Mouse (Mus musculus): ENCODE measurements around the gene Prss36. TPM values are rescaled to one million over a fixed set of nuclear protein-coding genes. Genes with fewer than 3 reads are reported as not detected.

Prss36 gene
- polyA plus RNA-seq, 1 experiment from 2014 or later = 11.0 TPM

DNA sequence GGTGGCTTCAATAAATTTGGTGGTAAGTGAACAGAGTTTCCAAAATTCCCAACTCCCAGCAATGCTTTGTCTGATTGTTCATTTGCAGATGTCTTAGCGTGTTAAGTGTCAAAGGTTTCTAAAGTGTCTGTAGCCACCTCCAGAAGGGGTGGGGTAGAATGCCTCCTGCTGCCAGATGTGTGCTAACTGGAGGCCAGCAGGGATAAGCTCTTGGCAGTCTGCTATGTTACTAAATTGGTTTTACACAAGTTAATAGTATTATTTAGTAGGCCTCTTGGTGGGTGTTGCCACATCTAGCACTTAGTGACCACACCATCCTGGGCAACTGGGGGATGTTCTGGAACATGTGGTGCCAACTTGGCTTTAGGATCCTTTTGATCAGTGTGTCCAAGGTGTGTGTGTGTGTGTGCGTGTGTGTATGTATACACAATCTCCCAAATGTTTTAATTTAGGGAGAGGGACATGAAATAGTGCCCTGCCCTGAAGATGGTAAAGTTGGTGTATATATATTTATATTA lies 27.9 kb upstream of the Prss36 start:
- no peaks in the 10 kb centered on the region for H3K4me1 ChIP-seq (ENCODE audit: control insufficient read depth, insufficient read depth, low read length)
- H3K4me2 ChIP-seq (ENCODE audit: low read depth, low read length) = no peak overlapping the region
- no peaks in the 10 kb centered on the region for H3K27me3 ChIP-seq (ENCODE audit: control insufficient read depth, insufficient read depth, low read length)
- H3K9ac ChIP-seq (replicated peaks; ENCODE audit: low read length) = no peak overlapping the region
- ATAC-seq (replicated peaks; ENCODE audit: insufficient number of reproducible peaks, low FRiP score, low TSS enrichment, low read depth) (no peak), DNase-seq (ENCODE audit: low spot score) (no peak)
- H3K9me3 ChIP-seq (replicated peaks; ENCODE audit: control insufficient read depth, low read length) = no peaks in the 10 kb centered on the region
- WGBS = 75% methylated on average over 2 of the region's 2 CpGs
- H3K36me3 ChIP-seq (replicated peaks; ENCODE audit: control insufficient read depth, insufficient read depth, low read depth, low read length) = peaks cover 35% of the 10 kb centered on the region
- no peak overlapping the region for H3K4me3 ChIP-seq (ENCODE audit: low read depth, low read length)
- H3K27ac ChIP-seq (replicated peaks; ENCODE audit: low read depth, low read length) = no peak overlapping the region

- Histone ChIP-seq H3K27ac (replicated peaks; ENCODE audit: low read depth, low read length) (peak overlapping the region; percentile 93), H3K36me3 (replicated peaks; ENCODE audit: control insufficient read depth, insufficient read depth, low read depth, low read length) (peaks cover 20% of the 10 kb centered on the region), H3K9me3 (replicated peaks; ENCODE audit: control insufficient read depth, low read length) (no peaks in the 10 kb centered on the region), H3K4me3 (ENCODE audit: low read depth, low read length) (peak overlapping the region; percentile 67), H3K4me1 (ENCODE audit: control insufficient read depth, insufficient read depth, low read length) (no peaks in the 10 kb centered on the region), H3K27me3 (ENCODE audit: control insufficient read depth, insufficient read depth, low read length) (no peaks in the 10 kb centered on the region), H3K9ac (replicated peaks; ENCODE audit: low read length) (peak overlapping the region; percentile 86), H3K4me2 (ENCODE audit: low read depth, low read length) (peak overlapping the region; percentile 63)
- peak; percentile 83 for DNase-seq (ENCODE audit: low spot score)
- 1% methylated on average over 40 of the region's 42 CpGs for WGBS
- no peak for ATAC-seq (replicated peaks; ENCODE audit: insufficient number of reproducible peaks, low FRiP score, low TSS enrichment, low read depth)
Measured at GRCm38 (mm10) chr7:127967922-127968828, 21.6 kb upstream of the Prss36 start.

DNA sequence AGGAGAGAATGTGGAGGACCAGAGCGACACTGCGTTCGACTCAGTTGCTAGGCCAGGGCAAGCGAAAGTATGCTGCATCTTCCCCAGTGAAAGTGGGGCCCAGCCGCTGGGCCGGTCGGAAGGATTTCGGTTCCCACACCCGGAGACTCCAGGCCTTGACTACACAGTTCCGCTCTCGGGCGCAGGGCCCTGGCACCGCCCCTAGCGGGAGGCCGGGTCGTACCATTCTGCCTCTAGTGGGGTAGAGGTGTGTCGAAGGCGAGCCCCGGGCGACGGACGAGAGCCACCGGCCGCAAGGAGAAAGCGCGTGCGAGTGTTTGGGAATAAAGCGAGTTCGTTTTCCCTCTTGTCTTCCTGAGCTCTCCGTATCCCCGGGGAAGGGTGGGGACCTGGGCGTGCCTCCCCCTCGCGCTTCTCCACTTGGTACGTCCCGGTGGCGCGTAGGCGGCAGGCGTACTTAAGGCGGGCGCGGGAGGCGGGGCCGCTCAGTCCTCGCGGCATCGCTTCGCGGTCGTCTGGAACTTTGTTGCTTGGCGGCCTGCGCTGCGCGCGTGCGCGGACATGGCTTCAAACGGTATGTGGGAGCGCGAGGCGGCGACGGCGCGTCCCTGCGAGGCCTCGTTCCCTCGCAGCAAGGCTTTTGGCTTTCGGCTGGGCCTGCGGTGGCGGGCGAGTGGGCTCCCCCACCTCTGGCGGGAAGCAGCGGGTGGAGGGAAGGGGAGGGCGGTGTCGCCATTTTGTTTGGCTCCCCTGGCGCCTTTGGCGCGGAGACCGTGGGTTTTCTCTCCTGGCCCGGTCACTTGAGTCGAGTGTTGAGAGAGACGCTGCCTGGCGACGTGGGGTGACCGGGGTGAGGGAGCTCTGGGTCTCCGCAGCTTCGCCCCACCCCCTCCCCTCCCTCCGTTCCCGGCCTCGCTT lies 20.7 kb upstream of the Prss36 start, which contains the start of gene Fus:
Gene Fus, plus strand, starts transcription at position 454 of the 918 bp plus-strand sequence.
- peak within 1 kb of the TSS; percentile 63 for H3K4me2 ChIP-seq (ENCODE audit: low read depth, low read length)
- H3K9ac ChIP-seq (replicated peaks; ENCODE audit: low read length) = peak within 1 kb of the TSS; percentile 86
- H3K9me3 ChIP-seq (replicated peaks; ENCODE audit: control insufficient read depth, low read length) = no peaks in the 10 kb centered on the region
- DNase-seq (ENCODE audit: low spot score) = peak; percentile 93
- peaks cover 13% of the 10 kb centered on the region for H3K36me3 ChIP-seq (replicated peaks; ENCODE audit: control insufficient read depth, insufficient read depth, low read depth, low read length)
- no peaks in the 10 kb centered on the region for H3K4me1 ChIP-seq (ENCODE audit: control insufficient read depth, insufficient read depth, low read length)
- H3K27ac ChIP-seq (replicated peaks; ENCODE audit: low read depth, low read length) = peak within 1 kb of the TSS; percentile 93
- under 1% methylated on average over 88 of the region's 92 CpGs for WGBS
- no peaks in the 10 kb centered on the region for H3K27me3 ChIP-seq (ENCODE audit: control insufficient read depth, insufficient read depth, low read length)
- ATAC-seq (replicated peaks; ENCODE audit: insufficient number of reproducible peaks, low FRiP score, low TSS enrichment, low read depth) = peak; percentile 92
- peak within 1 kb of the TSS; percentile 67 for H3K4me3 ChIP-seq (ENCODE audit: low read depth, low read length)

DNA sequence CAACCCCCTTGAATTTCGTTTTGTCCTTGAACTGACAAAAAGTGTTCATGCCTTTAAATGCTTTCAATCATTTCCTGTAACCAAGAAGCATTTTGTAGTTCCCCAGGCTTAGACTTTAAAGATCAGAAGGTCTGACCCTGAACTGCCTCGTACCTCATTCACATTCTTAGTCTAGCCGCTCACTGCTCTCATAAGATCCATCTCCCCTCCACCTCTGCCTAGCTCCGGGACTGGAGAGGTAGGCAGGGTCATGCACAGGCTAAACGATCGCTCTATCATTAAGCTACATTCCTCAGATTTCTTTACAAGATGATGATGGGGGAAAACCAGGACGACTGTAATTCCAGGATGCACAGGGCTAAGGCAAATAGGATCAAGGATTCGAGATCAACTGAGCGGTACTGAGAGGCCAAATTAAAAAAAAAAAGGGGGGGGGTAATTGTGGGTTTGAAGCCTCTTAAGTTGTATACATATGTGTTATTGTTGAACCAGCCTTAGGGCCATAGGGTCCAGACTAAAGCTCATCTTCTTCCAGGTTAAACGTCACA lies 19.9 kb upstream of the Prss36 start:
- H3K4me1 ChIP-seq (ENCODE audit: control insufficient read depth, insufficient read depth, low read length) = no peaks in the 10 kb centered on the region
- H3K9me3 ChIP-seq (replicated peaks; ENCODE audit: control insufficient read depth, low read length) = no peaks in the 10 kb centered on the region
- peak overlapping the region; percentile 93 for H3K27ac ChIP-seq (replicated peaks; ENCODE audit: low read depth, low read length)
- 7% methylated on average over 10 of the region's 10 CpGs for WGBS
- DNase-seq (ENCODE audit: low spot score) = peak; percentile 34
- peak overlapping the region; percentile 59 for H3K4me2 ChIP-seq (ENCODE audit: low read depth, low read length)
- peaks cover 10% of the 10 kb centered on the region for H3K36me3 ChIP-seq (replicated peaks; ENCODE audit: control insufficient read depth, insufficient read depth, low read depth, low read length)
- H3K9ac ChIP-seq (replicated peaks; ENCODE audit: low read length) = peak overlapping the region; percentile 86
- peak; percentile 25; the same call in 1 of the 2 replicates for ATAC-seq (replicated peaks; ENCODE audit: insufficient number of reproducible peaks, low FRiP score, low TSS enrichment, low read depth)
- no peaks in the 10 kb centered on the region for H3K27me3 ChIP-seq (ENCODE audit: control insufficient read depth, insufficient read depth, low read length)
- H3K4me3 ChIP-seq (ENCODE audit: low read depth, low read length) = peak overlapping the region; percentile 67

GRCm38 (mm10) chr7:127959364-127959763 lies 12.8 kb upstream of the Prss36 start:
- Histone ChIP-seq H3K27me3 (ENCODE audit: control insufficient read depth, insufficient read depth, low read length) (no peaks in the 10 kb centered on the region), H3K4me1 (ENCODE audit: control insufficient read depth, insufficient read depth, low read length) (no peaks in the 10 kb centered on the region), H3K36me3 (replicated peaks; ENCODE audit: control insufficient read depth, insufficient read depth, low read depth, low read length) (no peaks in the 10 kb centered on the region), H3K9ac (replicated peaks; ENCODE audit: low read length) (no peak overlapping the region), H3K4me3 (ENCODE audit: low read depth, low read length) (no peak overlapping the region), H3K4me2 (ENCODE audit: low read depth, low read length) (no peak overlapping the region), H3K27ac (replicated peaks; ENCODE audit: low read depth, low read length) (no peak overlapping the region), H3K9me3 (replicated peaks; ENCODE audit: control insufficient read depth, low read length) (no peaks in the 10 kb centered on the region)
- no peak for ATAC-seq (replicated peaks; ENCODE audit: insufficient number of reproducible peaks, low FRiP score, low TSS enrichment, low read depth)
- no peak for DNase-seq (ENCODE audit: low spot score)
- 62% methylated on average over 5 of the region's 5 CpGs for WGBS

GRCm38 (mm10) chr7:127952864-127953581 lies 6.5 kb upstream of the Prss36 start:
- ATAC-seq (replicated peaks; ENCODE audit: insufficient number of reproducible peaks, low FRiP score, low TSS enrichment, low read depth) (no peak), DNase-seq (ENCODE audit: low spot score) (no peak)
- Histone ChIP-seq H3K9ac (replicated peaks; ENCODE audit: low read length) (no peak overlapping the region), H3K4me2 (ENCODE audit: low read depth, low read length) (no peak overlapping the region), H3K27me3 (ENCODE audit: control insufficient read depth, insufficient read depth, low read length) (no peaks in the 10 kb centered on the region), H3K4me1 (ENCODE audit: control insufficient read depth, insufficient read depth, low read length) (no peaks in the 10 kb centered on the region), H3K36me3 (replicated peaks; ENCODE audit: control insufficient read depth, insufficient read depth, low read depth, low read length) (no peaks in the 10 kb centered on the region), H3K9me3 (replicated peaks; ENCODE audit: control insufficient read depth, low read length) (no peaks in the 10 kb centered on the region), H3K4me3 (ENCODE audit: low read depth, low read length) (no peak overlapping the region), H3K27ac (replicated peaks; ENCODE audit: low read depth, low read length) (no peak overlapping the region)
- 43% methylated on average over 13 of the region's 13 CpGs for WGBS

GRCm38 (mm10) chr7:127944614-127945013 lies 1.9 kb downstream of the Prss36 start:
- Histone ChIP-seq H3K9ac (replicated peaks; ENCODE audit: low read length) (0 out of 2 replicates have a peak overlapping the region, but pooled peaks have one; percentile 1), H3K4me3 (ENCODE audit: low read depth, low read length) (no peak overlapping the region), H3K4me1 (ENCODE audit: control insufficient read depth, insufficient read depth, low read length) (no peaks in the 10 kb centered on the region), H3K9me3 (replicated peaks; ENCODE audit: control insufficient read depth, low read length) (no peaks in the 10 kb centered on the region), H3K36me3 (replicated peaks; ENCODE audit: control insufficient read depth, insufficient read depth, low read depth, low read length) (no peaks in the 10 kb centered on the region), H3K27ac (replicated peaks; ENCODE audit: low read depth, low read length) (no peak overlapping the region), H3K4me2 (ENCODE audit: low read depth, low read length) (no peak overlapping the region), H3K27me3 (ENCODE audit: control insufficient read depth, insufficient read depth, low read length) (peaks cover 16% of the 10 kb centered on the region)
- ATAC-seq (replicated peaks; ENCODE audit: insufficient number of reproducible peaks, low FRiP score, low TSS enrichment, low read depth) (no peak), DNase-seq (ENCODE audit: low spot score) (no peak)
- 12% methylated on average over 23 of the region's 23 CpGs for WGBS

Measured in embryonic facial prominence, embryonic 11.5 days (tissue).